Comparison of ENCODE assay signal across 8 mouse cellular contexts in genomic region chr6:91173221-91173880, GRCm38 (mm10). TPM values are rescaled to one million over a fixed set of nuclear protein-coding genes. Genes with fewer than 3 reads are reported as not detected.
DNase-seq lines count a peak whose midpoint lies in the region; ATAC-seq lines count a peak whose summit lies in the region.

No protein-coding gene starts in this region.

- peak; percentile 40 for ATAC-seq in liver, embryonic 12.5 days
- ATAC-seq in neural tube, embryonic 13.5 days (ENCODE audit: low read depth): peak; percentile 25; the same call in 1 of the 2 replicates

- H3K36me3 ChIP-seq in liver, embryonic 12.5 days: peaks cover 50% of the 10 kb centered on the region
- peaks cover 59% of the 10 kb centered on the region for H3K36me3 ChIP-seq in neural tube, embryonic 13.5 days

- WGBS in liver, embryonic 12.5 days (ENCODE audit: insufficient replicate concordance): 33% methylated on average over 7 of the region's 7 CpGs
- 43% methylated on average over 7 of the region's 7 CpGs for WGBS in neural tube, embryonic 13.5 days

- no peak overlapping the region for H3K9ac ChIP-seq in liver, embryonic 12.5 days
- no peak overlapping the region for H3K9ac ChIP-seq in neural tube, embryonic 13.5 days

- H3K27me3 ChIP-seq in liver, embryonic 12.5 days (replicated peaks): peaks cover 9% of the 10 kb centered on the region; the same call in 1 of the 2 replicates
- no peaks in the 10 kb centered on the region for H3K27me3 ChIP-seq in neural tube, embryonic 13.5 days

- H3K27ac ChIP-seq in liver, embryonic 12.5 days: no peak overlapping the region
- no peak overlapping the region for H3K27ac ChIP-seq in neural tube, embryonic 13.5 days (replicated peaks)

- H3K4me1 ChIP-seq in liver, embryonic 12.5 days: peaks cover 24% of the 10 kb centered on the region
- no peaks in the 10 kb centered on the region for H3K4me1 ChIP-seq in neural tube, embryonic 13.5 days (replicated peaks)

- peak; percentile 49 for DNase-seq in urinary bladder, postnatal 25 days (ENCODE audit: low spot score)
- no peak for DNase-seq in urinary bladder, adult 2 months (ENCODE audit: low spot score)
- peak; percentile 74 for DNase-seq in embryo, embryonic 10 days (ENCODE audit: low spot score)
- peak; percentile 97 for DNase-seq in heart, adult 11 months
- DNase-seq in kidney, adult 18-20 months: peak; percentile 56
- DNase-seq in natural killer cell, adult 2 months (ENCODE audit: low spot score in 2 of 2): no peak

- H3K9me3 ChIP-seq in liver, embryonic 12.5 days (replicated peaks): no peaks in the 10 kb centered on the region
- no peaks in the 10 kb centered on the region for H3K9me3 ChIP-seq in neural tube, embryonic 13.5 days

- H3K4me2 ChIP-seq in liver, embryonic 12.5 days: no peak overlapping the region
- H3K4me2 ChIP-seq in neural tube, embryonic 13.5 days: no peak overlapping the region

- H3K4me3 ChIP-seq in liver, embryonic 12.5 days: no peak overlapping the region
- no peak overlapping the region for H3K4me3 ChIP-seq in neural tube, embryonic 13.5 days

RNA-seq across cellular contexts. Expression of gene Hdac11, which starts 16.9 kb away (rescaled TPM):
- polyA plus RNA-seq in urinary bladder, adult 2 months (2012; rRNA removed): 24.2 and 26.6 TPM in 2 replicates
- polyA plus RNA-seq in liver, embryonic 12.5 days (2016; fragmentation: Nextera tagmentation; extraction: Ambion mirVana): 6.0 and 7.5 TPM in 2 replicates
- 30.6 TPM in 2 replicates for polyA plus RNA-seq in neural tube, embryonic 13.5 days (2015; fragmentation: Nextera tagmentation; extraction: Ambion mirVana)

RNA-seq across cellular contexts. Expression of gene Fbln2, which starts 38.9 kb away (rescaled TPM):
- polyA plus RNA-seq in urinary bladder, adult 2 months (2012; rRNA removed): 60.4 and 68.7 TPM in 2 replicates
- 15.9 and 17.0 TPM in 2 replicates for polyA plus RNA-seq in liver, embryonic 12.5 days (2016; fragmentation: Nextera tagmentation; extraction: Ambion mirVana)
- 34.4 and 37.7 TPM in 2 replicates for polyA plus RNA-seq in neural tube, embryonic 13.5 days (2015; fragmentation: Nextera tagmentation; extraction: Ambion mirVana)

RNA-seq across cellular contexts. Expression of gene Nup210, which starts 56.7 kb away (rescaled TPM):
- 1.3 and 2.8 TPM in 2 replicates for polyA plus RNA-seq in urinary bladder, adult 2 months (2012; rRNA removed)
- polyA plus RNA-seq in liver, embryonic 12.5 days (2016; fragmentation: Nextera tagmentation; extraction: Ambion mirVana): 54.0 and 55.6 TPM in 2 replicates
- polyA plus RNA-seq in neural tube, embryonic 13.5 days (2015; fragmentation: Nextera tagmentation; extraction: Ambion mirVana): 12.5 and 14.2 TPM in 2 replicates

Comparison
In these comparisons a context has a peak if more than half of its experiments do, and no peak if none do; other contexts are left out.
1. DNase-seq: peak in urinary bladder, postnatal 25 days (single experiment), embryo, embryonic 10 days (single experiment), heart, adult 11 months (single experiment) and kidney, adult 18-20 months (single experiment); none in urinary bladder, adult 2 months (single experiment) and natural killer cell, adult 2 months (0 of 2).